Mouse (Mus musculus): ENCODE measurements at regions not wholly inside any gene's neighbourhood (a gene's known extent, or its start where the extent isn't known, plus 50 kb on each side); places are given as distances from the start of the nearest gene placed in this dataset.

DNA sequence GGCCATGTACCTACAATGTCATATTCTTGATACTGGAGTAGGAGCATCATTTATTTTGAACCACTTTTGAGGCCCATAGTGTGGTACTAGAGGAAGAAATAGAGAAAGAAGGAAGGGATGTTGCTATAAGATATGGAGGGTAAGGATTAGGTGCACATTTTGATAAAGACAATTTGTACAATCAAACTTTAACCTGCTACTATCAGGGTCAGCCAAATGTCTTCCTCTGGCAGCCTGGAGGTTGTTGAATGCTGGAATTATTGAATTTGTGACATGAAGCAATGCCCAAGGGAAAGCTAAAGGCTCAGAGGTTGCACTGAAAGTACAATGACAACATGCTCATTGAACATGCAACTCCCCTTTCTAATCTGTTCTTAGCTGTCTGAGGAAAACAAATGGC, 202.3 kb upstream of the Sema3a start:
- no peak for TF ChIP-seq POLR2A (IDR thresholded peaks at IDR 0.05; ENCODE audit: borderline replicate concordance, extremely low read depth, insufficient read depth, insufficient read length, poor library complexity, severe bottlenecking)
- TF ChIP-seq CTCF (IDR thresholded peaks at IDR 0.05; ENCODE audit: borderline replicate concordance, extremely low read depth, insufficient read depth, insufficient read length): no peak
